Mouse (Mus musculus): Measurements from ENCODE around the gene Ndufv3.

Ndufv3 gene

DNA sequence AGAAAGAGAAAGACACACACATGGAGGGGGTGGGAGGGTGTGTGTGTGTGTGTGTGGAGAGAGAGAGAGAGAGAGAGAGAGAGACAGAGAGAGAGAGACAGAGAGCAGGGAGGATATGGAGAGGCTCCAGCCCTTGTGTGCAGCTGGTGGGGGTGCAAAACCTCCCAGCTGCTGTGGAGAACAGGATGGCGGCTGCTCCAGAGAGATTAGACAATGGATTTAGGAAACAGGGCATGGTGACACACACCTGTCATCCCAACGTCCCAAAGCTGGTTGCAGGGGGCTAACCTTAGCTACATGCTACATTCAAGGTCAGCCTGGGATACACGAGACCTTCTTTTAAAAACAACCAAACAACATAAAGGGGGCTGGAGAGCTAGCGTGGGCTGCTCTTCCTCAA lies 36.3 kb downstream of the Ndufv3 start:
- DNase-seq (ENCODE audit: low read depth, low spot score), result no peak

DNA sequence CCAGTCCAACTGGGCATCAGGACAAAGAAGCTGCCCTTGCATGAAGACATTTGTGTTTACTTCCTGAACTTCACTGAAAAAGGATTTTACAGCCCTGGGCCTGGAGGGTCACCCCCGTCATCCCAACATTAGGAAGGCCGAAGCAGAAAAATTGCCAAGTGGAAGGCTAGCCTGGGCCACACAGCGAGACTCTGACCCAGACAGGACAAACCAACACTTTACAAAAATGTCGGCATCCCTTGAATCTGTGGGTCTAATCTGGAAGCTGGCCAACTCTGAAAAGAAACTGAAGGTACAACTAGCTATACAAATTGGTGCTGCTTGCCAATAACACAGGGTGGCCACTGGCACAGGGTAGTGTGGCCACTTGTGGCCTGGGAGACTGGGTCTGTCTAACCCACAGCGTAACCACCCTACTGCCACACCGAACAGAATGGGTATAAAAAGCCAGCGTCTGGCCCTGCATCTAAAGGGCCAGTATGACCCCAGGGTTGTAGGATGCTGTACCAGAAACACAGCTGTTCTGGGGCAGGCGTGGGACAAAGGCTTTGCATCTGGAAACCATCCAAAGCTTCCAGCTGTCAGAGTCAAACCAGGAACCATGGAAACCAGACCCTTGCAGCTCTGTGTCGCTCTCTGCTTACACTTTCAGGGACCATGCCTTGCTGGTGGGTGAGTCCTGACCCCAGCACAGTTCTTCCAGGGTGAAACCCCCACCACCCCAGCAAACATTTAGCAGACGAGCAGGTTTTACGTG lies 37.4 kb downstream of the Ndufv3 start:
- DNase-seq (ENCODE audit: low read depth, low spot score), result no peak

DNA sequence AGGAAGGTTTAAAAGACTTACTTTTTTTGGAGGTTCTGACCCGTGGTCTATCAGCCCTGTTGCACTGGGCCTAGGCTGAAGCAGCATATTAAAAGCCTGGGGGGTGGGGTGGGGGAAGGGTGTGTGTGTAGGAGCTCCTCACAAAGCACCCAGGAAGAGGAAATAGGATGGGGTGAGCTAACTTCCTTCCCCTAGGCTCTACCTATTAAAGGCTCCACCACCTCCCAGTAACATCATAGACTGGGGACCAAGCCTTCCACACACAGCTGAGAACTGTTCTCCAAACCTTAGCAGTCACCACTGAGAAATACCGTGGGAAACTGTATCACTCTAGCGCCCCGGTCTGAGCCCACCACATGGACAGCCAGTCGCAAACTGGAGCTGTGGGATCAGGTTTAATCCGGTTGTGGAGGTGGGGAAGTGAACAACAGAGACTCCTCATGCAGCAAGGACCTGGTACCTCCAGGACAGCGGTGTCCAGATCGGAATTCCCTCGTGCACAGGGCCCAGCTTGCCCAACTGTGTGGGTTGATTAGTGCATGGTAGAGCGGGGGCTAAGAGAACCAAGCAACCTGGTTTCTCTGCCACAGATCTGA lies 38.1 kb downstream of the Ndufv3 start:
- peak; percentile 55 for DNase-seq (ENCODE audit: low read depth, low spot score)

DNA sequence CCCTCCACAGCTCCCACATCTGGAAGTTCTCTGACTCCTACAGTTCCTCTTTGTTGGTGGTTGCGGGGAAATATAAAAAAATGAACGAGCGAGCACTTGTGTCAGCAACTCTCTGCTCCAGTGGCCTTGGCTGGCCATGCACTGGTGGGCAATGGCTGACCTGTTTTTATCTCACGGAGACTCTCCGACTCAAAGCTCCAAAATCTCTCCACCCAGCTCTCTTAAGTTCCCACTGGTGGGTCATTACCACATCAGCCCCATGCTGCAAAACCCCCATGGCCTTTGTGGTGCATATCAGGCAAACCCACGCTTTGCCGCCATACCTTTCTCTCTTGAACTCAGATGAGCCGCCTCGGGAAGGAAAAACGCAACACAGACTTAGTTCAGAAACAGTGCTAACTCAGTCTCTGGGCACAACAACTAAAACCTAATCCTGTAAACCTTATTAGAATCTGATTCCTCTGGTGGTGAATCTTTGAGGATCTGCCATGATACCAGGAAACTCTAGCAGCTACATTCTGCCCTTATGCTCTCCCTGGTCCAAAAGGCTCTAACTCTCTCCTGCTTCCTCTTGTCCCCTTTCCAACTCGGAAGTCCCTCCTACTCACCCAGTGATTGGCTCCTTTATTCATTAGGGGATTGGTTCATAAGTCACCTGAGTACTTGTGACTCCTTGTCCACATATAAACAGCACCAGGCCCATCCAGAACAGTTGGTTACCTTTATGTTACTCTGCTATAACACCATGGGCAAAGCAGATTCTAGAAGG lies 39.3 kb downstream of the Ndufv3 start:
- DNase-seq (ENCODE audit: low read depth, low spot score), result peak; percentile 68

DNA sequence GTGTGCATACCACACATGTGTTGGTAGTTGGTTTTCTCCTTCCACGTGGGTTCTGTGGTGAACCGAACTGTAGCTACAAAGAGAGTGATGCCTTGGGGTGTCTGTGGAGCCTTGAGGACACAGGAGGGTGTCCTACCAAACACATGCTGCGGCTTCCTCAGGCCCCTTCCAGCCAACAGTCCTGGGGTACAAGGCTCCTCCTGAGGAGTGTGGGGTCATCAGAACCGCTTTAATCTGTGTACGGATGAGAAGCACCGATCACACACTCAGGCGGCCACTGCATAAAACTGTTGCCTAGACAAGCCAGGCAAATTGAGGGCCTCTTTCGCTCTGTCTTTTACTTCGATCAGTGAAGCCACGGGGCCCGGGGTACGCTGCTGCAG lies 43.7 kb downstream of the Ndufv3 start:
- DNase-seq (ENCODE audit: low read depth, low spot score), result peak; percentile 23

DNA sequence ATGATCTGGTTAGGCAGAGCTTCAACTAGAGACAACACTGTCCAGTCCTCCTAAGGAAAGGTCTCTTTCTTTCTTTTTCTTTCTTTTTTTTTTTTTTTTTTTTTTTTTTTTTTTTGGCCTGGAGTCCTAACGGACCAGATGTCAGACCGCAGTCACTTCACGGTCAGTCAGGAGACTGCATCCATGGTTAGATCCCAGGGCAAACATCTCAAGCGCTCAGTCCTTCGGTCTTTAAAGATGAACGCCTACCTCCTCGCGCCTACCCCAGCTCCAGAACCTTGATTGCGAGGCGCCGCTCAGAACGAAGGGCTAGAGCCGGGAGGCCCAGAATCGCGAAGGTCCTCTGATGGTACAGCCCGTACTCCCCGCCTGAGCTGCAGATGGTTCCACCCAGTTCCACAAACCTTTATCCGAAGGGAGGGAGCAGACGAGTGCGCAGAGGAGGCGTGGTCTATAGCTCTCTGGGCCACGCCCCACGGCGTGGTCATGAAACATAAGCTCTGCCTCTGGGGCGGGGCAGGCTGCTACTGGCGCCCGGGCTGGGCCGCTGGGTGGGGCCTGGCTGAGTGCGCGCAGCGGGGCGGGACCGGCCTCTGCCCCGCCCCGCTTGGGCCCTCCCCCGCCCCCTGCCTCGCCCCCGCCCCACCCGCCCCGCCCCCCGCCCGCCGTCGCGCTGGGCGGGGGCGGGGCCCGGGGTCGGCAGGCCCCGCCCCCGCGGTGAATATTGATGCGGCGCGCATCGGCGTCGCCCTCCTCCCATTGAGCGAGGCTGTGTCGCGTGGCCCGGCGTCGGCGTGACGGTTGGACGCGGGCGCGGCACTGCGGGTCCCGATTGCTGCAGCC lies 44.3 kb downstream of the Ndufv3 start, which contains the start of gene Pknox1:
Gene Pknox1 (plus strand): TSS at position 720 of the 843 bp plus-strand sequence.
- DNase-seq (ENCODE audit: low read depth, low spot score), result peak; percentile 100

DNA sequence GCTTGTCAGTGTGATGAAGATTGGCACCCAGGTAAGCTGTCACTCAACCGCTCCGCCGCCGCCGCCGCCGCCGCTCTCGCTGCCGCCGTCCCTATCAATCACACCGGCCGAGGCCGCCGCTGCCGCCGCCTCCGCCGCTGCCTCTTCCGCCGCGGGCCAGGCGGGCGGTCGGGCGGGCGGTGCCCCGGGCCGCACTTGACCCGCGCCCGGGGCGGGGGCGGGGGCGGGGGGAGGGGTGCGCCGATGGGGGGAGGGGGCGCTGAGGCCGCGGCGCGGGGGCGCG lies 44.9 kb downstream of the Ndufv3 start:
- no peak for DNase-seq (ENCODE audit: low read depth, low spot score)

DNA sequence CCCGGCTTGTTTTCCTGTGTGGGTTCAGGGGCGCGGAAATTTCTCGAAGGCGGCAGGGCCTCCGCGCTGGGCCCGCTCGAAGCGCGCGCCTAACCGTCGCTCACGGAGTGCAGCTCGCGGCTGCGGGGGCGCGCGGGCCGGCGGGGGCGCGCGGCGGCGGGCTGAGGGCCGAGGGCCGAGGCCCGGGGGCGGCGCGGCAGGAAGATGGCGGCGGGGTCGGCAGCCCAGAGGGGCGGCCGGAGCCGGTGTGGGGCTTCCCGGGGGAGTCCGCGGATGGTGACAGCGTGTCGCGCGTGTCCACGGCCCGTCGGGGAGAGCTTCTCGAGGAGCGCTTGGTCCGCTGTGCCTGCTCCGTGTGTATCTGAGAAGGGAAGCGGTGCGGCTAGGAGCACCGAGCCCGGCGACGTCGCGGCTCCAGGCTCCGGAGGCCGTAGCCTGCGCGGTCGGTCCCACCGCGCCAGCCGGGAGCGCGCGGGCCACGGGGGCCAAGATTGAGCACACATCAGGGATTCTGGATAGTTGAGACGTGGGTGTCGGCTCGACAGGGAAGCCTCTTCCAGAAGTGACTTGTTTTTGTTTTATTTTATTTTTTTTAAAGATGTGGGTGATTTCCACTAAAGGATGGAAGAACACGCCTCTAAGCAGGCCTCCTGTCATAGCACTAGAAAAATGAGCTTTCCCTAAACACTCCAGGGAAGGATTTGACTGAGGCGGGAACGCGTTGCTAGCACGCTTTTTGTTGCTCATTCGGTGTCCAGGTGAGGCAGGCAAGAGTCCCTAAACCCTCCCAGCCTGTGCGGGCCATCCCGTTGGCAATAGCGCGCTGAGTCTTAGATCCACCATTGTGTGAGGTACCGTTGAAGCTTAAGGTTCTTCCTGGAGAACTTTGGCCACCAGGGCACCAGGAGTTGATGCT lies 45.5 kb downstream of the Ndufv3 start:
- DNase-seq (ENCODE audit: low read depth, low spot score), result peak; percentile 52

DNA sequence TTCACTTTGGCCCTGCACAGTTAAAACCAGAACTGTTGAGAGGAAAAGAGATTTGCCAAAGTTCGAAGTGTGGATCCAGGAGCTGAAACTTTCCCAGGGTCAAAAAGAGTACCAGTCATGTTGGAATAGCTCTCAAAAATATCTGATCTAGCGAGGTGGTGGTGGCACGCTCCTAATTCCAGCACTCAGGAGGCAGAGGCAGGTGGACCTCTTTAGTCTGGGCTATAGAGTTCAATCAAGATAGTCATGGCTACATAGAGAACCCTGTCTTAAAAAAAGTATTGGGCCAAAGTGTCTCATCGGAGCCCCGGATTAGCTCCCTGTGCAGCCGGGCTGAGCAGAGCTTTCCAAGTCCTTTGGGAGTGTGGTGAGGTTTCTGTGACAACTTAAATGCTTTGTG lies 46.4 kb downstream of the Ndufv3 start:
- DNase-seq (ENCODE audit: low read depth, low spot score), result no peak

DNA sequence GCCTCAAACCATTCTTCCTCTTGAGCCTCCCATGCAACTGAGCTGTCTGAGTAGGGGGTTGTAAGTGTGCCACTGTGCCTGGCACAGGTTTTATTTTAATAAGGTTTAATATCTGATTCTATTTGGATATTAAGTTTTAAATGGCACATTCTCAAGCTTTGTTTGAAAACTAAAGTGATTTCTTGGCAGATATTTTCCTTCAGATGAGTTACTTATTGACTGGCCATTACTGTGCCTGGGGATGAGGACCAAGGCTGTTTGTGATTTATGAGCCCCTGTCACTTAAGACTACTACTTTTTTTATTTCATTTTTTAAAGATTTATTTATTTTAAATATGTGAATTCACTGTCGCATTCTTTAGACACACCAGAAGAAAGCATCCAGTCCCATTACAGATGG lies 49.8 kb downstream of the Ndufv3 start:
- no peak for DNase-seq (ENCODE audit: low read depth, low spot score)

DNA sequence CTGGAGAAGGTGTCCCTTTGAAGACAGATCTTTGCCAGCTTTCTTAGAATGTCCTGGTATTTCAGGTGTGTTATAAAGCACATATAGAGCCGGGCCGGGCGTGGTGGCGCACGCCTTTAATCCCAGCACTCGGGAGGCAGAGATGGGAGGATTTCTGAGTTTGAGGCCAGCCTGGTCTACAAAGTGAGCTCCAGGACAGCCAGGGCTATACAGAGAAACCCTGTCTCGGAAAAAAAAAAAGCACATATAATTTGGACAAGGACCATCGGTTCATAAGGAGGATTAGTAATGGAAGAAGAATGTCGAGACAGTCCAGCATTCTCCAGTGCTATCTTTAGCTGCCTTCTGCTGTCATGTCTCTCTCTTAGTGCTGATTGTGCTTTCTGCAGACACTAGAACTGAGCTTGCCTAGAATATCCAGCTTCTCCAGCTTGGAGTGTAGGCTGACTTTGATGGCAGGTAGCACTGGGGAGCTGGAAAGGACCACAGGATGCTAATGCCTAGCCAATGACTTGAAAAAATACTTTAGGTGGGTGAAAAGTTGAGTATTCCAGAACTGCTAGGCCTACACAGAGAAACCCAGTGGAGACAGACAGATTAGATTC lies 50.5 kb downstream of the Ndufv3 start:
- peak; percentile 78 for DNase-seq (ENCODE audit: low read depth, low spot score)

DNA sequence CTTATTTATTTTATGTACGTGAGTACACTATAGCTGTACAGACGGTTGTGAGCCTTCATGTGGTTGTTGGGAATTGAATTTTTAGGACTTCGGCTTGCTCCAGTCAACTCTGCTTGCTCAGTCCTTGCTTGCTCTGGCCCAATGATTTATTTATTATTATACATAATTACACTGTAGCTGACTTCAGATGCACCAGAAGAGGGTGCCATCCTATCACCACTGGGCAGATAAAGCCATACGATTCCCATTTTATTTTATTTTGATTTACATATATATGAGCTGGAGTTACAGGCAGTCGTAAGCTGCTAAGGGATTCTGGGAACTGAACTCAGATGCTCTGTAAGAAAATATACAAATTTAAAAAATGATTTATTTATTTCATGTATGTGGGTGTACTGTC lies 51.8 kb downstream of the Ndufv3 start:
- DNase-seq (ENCODE audit: low read depth, low spot score), result no peak

DNA sequence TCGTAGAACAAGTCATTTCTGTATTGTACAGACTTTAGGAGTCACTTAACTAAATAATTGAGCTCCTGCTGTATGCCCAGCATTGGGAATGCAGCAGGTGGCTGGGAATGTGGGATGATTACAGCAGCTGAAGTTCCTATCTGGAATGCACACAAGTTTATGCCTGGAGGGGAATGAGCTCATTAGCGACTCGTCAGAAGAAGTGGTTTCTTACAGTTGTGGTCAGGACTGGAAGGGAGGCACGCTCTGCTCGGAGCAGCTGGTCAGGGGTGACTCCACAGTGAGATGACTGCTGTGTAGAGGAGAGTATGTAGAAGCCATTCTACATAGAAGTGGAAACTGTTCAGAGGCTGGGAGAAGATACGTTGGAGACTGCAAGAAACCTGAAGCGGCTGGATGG lies 54.7 kb downstream of the Ndufv3 start:
- no peak for DNase-seq (ENCODE audit: low read depth, low spot score)

DNA sequence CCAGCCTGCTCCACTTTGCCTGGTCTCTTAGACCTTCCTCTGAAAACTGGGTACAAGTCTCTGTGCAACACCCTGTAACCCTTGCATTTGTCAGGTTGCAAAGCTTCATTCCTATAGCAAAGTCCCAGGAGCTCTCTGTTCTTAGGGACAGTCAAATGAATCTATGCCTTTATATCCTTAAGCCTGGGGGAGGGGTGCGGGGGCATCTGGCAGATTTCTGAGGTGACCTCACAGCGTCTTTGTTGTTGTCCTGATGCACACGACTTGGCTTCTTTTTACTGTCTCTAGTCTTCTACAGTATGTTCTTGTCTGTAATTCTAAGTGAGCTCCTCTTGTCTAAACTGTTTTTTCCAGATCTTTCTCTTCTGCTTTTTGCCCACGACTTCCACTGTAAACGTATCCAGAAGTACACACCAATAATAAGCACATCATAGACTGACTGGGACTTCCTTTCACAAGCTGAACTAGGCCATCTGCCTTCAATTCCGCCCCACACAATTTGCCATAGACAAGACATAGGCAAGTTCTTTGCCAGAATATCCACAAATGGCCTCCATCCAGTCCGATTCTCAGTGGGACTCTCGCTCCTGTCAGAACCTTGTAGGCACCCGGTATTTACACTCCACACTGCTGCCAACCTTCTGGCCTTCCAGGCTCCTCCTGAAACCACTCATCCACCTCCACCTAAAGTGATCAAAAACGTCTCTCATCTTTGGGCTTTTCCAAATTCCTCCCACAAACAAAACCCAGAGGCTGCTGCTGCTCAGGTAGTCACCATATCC lies 56.7 kb downstream of the Ndufv3 start:
- no peak for DNase-seq (ENCODE audit: low read depth, low spot score)

DNA sequence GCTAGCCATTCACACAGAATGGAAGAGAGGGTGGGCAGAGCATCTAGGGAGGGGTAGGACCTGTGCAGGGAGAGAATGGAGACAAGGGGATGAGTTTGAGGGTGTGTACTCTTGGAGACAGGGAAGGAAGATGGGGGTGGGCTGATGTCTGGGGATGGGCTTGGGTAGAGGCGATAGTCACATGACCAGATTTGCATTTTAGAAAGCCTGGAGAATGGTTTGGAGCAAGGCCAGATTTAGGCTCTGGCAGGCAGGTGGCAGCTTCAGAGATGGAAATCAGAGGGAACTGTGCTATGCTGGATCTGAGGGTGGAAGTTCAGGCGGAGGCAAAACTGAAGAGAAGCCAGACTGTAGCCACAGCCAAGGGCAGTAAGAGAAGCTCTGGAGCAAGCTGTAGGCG lies 60.4 kb downstream of the Ndufv3 start:
- DNase-seq (ENCODE audit: low read depth, low spot score), result peak; percentile 92

Data from ES-CJ7 (cell line).